Mouse (Mus musculus) intestine, postnatal 0 days (tissue): Measurements from ENCODE around the gene Cckbr. TPM values are rescaled to one million over a fixed set of nuclear protein-coding genes. Genes with fewer than 3 reads are reported as not detected.
A peak's percentile ranks its signal among the peaks of the same experiment; 100 is the strongest.

ENCODE experiments used
- ATAC-seq: fragments of 200-750 bp; cut with Nextera tagmentation; 2 replicates; pipeline ENCODE4 v1.8.0; 2017; ENCODE audit warnings: mild to moderate bottlenecking, moderate TSS enrichment, moderate library complexity
- H3K27ac ChIP-seq: fragments of 300-500 bp; sonication (generic); 2 replicates; pipeline ENCODE4 v1.5.1; 2014; ENCODE audit warnings: mild to moderate bottlenecking, low read depth, low read length, moderate library complexity
- H3K27me3 ChIP-seq: fragments of 300-500 bp; sonication (generic); replicated peaks from 2 replicates; pipeline ENCODE4 v1.6.1; 2014; ENCODE audit warnings: low read length, mixed read lengths; ENCODE audit not compliant: control insufficient read depth, insufficient read depth
- H3K36me3 ChIP-seq: fragments of 300-500 bp; sonication (generic); 2 replicates; pipeline ENCODE4 v1.6.1; 2014; ENCODE audit warnings: mild to moderate bottlenecking, moderate library complexity; ENCODE audit not compliant: control insufficient read depth, insufficient read depth
- H3K4me1 ChIP-seq: fragments of 300-500 bp; sonication (generic); replicated peaks from 2 replicates; pipeline ENCODE4 v1.6.1; 2014; ENCODE audit warnings: antibody characterized with exemption, low read length, mixed read lengths; ENCODE audit not compliant: control insufficient read depth, insufficient read depth
- H3K4me2 ChIP-seq: fragments of 300-500 bp; sonication (generic); replicated peaks from 2 replicates; pipeline ENCODE4 v1.6.1; 2014; ENCODE audit warnings: low read depth, mild to moderate bottlenecking, moderate library complexity
- H3K4me3 ChIP-seq: fragments of 300-500 bp; sonication (generic); 2 replicates; pipeline ENCODE4 v1.5.1; 2014; ENCODE audit warnings: low read depth, low read length
- H3K9ac ChIP-seq: fragments of 300-500 bp; sonication (generic); 2 replicates; pipeline ENCODE4 v1.6.1; 2014; ENCODE audit warnings: mild to moderate bottlenecking, low read depth, low read length
- H3K9me3 ChIP-seq: fragments of 300-500 bp; sonication (generic); 2 replicates; pipeline ENCODE4 v1.6.1; 2016; ENCODE audit warnings: mixed run types; ENCODE audit not compliant: control insufficient read depth
- CTCF ChIP-seq: sonication (generic); IDR thresholded peaks from 2 replicates; pipeline ENCODE4 v1.5.1; 2016; ENCODE audit warnings: low read depth, mild to moderate bottlenecking, control low read depth, antibody characterized with exemption, moderate library complexity
- WGBS: fragments of 180-500 bp; shearing (Covaris S2); extraction: QIAGEN DNeasy Blood & Tissue Kit; methylation state at CpG from one replicate; pipeline ENCODE4 v1.1.7; 2014; 5-methylcytosine and 5-hydroxymethylcytosine counted together
- polyA plus RNA-seq: library from polyadenylated mRNA; unstranded; fragments of >200 nt; fragmentation: Nextera tagmentation; extraction: Ambion mirVana; gene quantifications from 2 replicates; pipeline ENCODE4 v1.2.1, GENCODE M21; 2015

The Cckbr gene
- 0.09 and 0.17 TPM in 2 replicates for polyA plus RNA-seq

- 0 out of 2 replicates have a peak, but pooled peaks have one; percentile 6 for ATAC-seq
- Histone ChIP-seq H3K27ac (no peak within 1 kb of the TSS), H3K4me3 (peak within 1 kb of the TSS; percentile 26), H3K36me3 (no peaks in the 10 kb centered on the region), H3K9me3 (no peaks in the 10 kb centered on the region), H3K4me1 (no peaks in the 10 kb centered on the region), H3K4me2 (peak within 1 kb of the TSS; percentile 52), H3K27me3 (peaks cover 18% of the 10 kb centered on the region), H3K9ac (no peak within 1 kb of the TSS)
- 2% methylated on average over 29 of the region's 31 CpGs for WGBS
- no peak for TF ChIP-seq CTCF
These were observed at the start of gene Cckbr for GRCm38 (mm10) chr7:105425424-105426043. Gene Cckbr, plus strand, starts transcription at chr7:105425731.

- H3K4me1 ChIP-seq, result no peaks in the 10 kb centered on the region
- no peak overlapping the region for H3K9ac ChIP-seq
- no peak for ATAC-seq
- no peak for TF ChIP-seq CTCF
- 73% methylated on average over 3 of the region's 3 CpGs for WGBS
- peaks cover 71% of the 10 kb centered on the region for H3K36me3 ChIP-seq
- no peak overlapping the region for H3K4me3 ChIP-seq
- H3K4me2 ChIP-seq, result no peak overlapping the region
- H3K9me3 ChIP-seq, result no peaks in the 10 kb centered on the region
- H3K27me3 ChIP-seq, result no peaks in the 10 kb centered on the region
- H3K27ac ChIP-seq, result no peak overlapping the region
These were observed 45.2 kb upstream of the Cckbr start for GRCm38 (mm10) chr7:105380329-105380728.

- Histone ChIP-seq H3K4me3 (no peak overlapping the region), H3K9me3 (no peaks in the 10 kb centered on the region), H3K9ac (no peak overlapping the region), H3K27ac (no peak overlapping the region), H3K4me2 (no peak overlapping the region), H3K27me3 (no peaks in the 10 kb centered on the region), H3K4me1 (no peaks in the 10 kb centered on the region), H3K36me3 (peaks cover 69% of the 10 kb centered on the region)
- no peak for TF ChIP-seq CTCF
- no peak for ATAC-seq
- 62% methylated on average over 2 of the region's 2 CpGs for WGBS
These were observed 37.8 kb upstream of the Cckbr start for GRCm38 (mm10) chr7:105387696-105388095.

- Histone ChIP-seq H3K4me3 (no peak overlapping the region), H3K9ac (no peak overlapping the region), H3K27me3 (no peaks in the 10 kb centered on the region), H3K4me2 (no peak overlapping the region), H3K9me3 (no peaks in the 10 kb centered on the region), H3K36me3 (peaks cover 44% of the 10 kb centered on the region), H3K27ac (no peak overlapping the region), H3K4me1 (no peaks in the 10 kb centered on the region)
- no peak for TF ChIP-seq CTCF
- WGBS, result 81% methylated on average over 2 of the region's 2 CpGs
- ATAC-seq, result no peak
These were observed 35.3 kb upstream of the Cckbr start for GRCm38 (mm10) chr7:105390236-105390635.

GRCm38 (mm10) chr7:105394606-105395005, 30.9 kb upstream of the Cckbr start:
- Histone ChIP-seq H3K4me1 (no peaks in the 10 kb centered on the region; the same call in 1 of the 2 replicates), H3K4me3 (no peak overlapping the region), H3K36me3 (peaks cover 5% of the 10 kb centered on the region), H3K9me3 (no peaks in the 10 kb centered on the region), H3K4me2 (peak overlapping the region; percentile 37), H3K9ac (no peak overlapping the region), H3K27ac (peak overlapping the region; percentile 22), H3K27me3 (no peaks in the 10 kb centered on the region)
- WGBS, result 45% methylated on average over 1 of the region's 1 CpGs
- TF ChIP-seq CTCF, result no peak
- ATAC-seq, result no peak

- H3K36me3 ChIP-seq, result no peaks in the 10 kb centered on the region
- H3K4me3 ChIP-seq, result no peak overlapping the region
- no peak overlapping the region for H3K9ac ChIP-seq
- H3K4me1 ChIP-seq, result no peaks in the 10 kb centered on the region; the same call in 1 of the 2 replicates
- peak; percentile 39 for ATAC-seq
- no peaks in the 10 kb centered on the region for H3K9me3 ChIP-seq
- TF ChIP-seq CTCF, result no peak
- peak overlapping the region; percentile 88 for H3K27ac ChIP-seq
- H3K27me3 ChIP-seq, result no peaks in the 10 kb centered on the region
- peak overlapping the region; percentile 37 for H3K4me2 ChIP-seq
These were observed 30.3 kb upstream of the Cckbr start for GRCm38 (mm10) chr7:105395131-105395820.
